Mouse (Mus musculus): ENCODE measurements at regions not wholly inside any gene's neighbourhood (a gene's known extent, or its start where the extent isn't known, plus 50 kb on each side); places are given as distances from the start of the nearest gene placed in this dataset.

DNA sequence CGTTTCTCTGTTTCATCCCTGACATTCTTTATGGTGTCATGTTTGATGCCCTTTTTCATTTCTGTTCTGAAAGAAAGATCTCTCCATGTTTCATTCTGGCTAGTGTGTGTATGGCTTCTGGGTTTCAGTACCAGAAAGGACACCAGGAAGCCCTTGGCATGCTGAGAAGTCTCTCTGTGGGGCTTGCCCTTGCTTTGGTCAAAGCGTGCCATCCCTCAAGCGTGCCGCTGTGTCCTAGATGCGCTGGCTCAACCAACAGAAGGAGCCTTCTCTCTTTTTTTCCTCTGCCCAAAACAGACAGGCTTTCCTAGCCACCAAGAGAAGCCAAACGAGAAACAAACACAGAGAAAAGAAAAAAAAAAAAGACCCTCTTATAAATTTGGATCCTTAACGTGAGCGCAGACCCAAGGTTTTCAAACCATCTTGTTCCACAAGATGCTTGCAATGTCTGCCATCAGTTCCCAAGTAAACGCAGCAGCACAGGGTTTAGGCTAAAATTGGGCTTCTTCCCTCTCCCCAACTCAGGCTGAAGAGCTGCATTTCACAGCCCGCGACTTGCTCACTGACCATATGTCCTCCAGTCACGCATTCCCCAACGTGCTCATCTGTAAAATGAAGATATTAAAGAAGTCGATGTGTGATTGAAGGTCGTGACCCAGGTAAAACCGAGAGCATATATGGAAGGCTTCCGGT, 97.3 kb upstream of the Foxn2 start:
- DNase-seq (ENCODE audit: low spot score) = no peak

DNA sequence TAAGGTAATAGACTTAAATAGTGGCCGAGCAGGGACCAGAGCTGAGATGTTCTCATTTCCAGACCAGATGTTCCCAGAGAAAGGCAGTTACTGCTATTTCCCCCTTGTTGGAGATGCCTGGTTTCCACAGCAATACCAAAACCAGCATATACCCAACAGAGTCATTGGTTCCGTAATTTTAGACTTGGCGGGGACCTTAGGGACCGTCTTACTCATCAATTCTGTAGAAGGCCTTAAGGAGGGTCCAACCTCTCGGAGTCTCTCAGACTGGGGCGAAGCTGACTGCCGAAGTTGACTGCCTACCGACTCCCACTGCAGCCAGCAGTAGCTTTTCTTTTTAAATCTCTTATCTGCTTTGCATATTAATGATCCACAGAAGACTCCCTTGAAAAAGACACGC, 95.1 kb upstream of the Foxn2 start:
- no peak for DNase-seq (ENCODE audit: low spot score)

DNA sequence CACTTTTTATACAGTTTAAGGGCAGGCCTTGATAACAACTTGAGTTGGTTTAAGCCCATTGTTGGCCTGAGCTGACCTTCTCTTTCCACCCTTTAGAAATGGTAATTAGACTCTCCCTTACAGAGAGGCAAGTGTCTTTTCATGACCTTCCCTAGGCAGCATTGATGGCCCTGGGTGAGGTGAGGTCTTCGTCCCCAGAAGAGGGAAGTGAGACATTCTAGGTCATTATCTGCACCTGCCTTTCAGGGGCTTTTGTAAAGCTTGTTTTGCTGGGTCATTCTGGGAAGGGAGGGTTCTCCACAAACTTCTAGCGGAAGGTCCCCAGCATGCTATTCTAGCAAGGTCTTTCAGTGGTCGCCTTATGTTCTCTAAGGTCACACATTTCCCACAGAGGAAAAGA, 93.6 kb upstream of the Foxn2 start:
- no peak for DNase-seq (ENCODE audit: low spot score)

DNA sequence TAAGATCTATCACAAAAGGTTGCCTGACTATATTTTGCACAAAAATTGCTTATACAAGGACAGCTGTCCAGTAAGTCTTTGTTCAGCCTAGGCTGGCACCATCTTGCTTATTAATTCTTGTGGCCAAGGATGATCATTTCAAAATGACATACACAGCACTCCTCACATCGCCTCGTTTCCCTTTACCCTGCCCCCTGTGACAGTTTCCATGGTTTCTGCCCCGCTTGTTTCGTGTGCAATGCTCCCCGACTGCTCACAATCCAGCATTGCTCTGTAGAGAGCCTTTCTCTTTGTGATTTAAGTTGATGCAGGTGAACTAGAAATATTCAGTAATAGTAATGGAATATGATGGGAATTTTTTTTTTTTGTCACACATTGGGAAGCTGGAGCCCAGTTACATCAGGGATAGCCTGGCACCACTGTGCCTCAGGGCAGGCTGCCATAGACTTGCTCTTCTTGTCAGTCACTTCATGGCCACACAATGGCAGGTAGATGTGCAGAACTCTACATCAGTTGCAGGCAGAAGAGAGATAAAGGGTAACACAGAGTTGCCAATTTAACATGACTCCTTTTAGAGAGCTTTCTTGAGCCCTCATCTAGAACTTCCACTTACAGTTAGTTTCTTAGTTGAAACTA, 90.6 kb upstream of the Foxn2 start:
- no peak for DNase-seq (ENCODE audit: low spot score)

DNA sequence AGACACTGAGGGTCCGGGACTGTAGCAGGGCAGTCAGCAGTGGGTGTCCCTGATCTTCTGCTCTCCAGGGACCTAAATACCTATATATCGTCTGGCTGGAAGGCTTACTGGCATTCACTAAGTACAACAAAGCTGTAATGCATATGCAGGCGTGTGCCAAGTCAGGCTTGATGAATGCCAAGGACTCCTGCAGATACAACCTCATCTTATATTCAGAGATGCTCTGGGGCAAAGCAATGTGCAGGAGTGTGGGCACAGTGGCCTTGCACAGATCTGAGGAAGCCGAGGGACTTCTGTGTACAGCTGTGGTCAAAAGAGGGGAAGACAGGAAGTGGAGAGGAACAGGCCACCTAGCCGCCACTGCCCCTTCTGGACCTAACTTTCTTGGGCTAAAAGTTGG, 89.5 kb upstream of the Foxn2 start:
- DNase-seq (ENCODE audit: low spot score) = no peak

DNA sequence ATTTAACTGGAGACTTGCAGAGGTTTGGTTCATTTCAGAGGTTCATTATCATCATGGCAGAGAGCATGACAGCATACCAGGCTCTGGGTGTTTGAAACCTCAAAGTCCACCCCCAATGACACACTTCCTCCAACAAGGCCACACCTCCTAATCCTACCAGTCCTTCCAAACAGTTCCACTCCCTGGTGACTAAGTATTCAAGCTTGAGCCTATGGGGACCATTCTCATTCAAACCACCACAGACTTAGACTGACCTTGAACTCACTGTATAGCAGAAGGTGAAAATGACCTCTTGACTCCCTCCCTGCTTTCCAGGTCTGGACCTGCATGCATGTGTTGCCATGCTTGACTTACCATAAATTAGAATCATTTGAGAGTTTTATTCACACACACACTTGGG, 87.6 kb upstream of the Foxn2 start:
- DNase-seq (ENCODE audit: low spot score) = no peak

DNA sequence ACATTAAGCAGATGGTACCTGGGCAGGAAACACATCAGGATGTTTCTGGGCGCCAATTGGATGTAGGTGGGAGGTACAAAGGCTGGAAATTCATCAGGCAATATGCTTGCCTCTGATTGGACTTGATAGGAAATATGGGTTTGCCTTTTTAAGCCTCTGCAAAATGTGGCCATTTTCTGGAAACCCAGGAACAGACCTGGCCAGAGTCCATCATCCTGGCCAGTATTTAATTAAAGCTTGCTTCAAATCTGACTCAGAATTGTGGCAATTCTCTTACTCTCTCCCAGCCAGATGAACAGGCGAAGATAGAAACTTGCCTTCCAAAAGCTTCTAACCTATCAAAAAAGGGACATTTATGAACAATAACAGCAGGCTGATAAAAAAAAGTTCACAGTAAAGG, 79.3 kb upstream of the Foxn2 start:
- DNase-seq (ENCODE audit: low spot score) = no peak

DNA sequence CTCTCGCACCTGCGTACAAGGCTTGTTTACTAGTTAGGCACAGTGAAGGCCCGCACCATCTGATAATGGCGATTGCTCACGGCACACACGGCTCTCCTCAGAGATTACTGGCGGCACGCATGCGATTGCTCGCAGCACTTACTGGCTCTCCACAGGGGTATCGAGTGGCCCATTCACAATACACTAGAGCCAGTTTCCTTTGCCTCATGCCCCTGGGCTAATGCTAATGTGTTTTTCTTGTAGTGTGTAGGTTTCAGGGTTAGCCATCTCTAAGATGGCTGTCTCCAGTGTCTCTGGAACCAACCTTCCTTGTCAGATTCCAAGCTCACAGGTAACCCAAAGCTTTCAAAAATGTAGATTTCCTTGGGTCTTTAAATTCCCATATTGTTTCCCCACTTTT, 78.1 kb upstream of the Foxn2 start:
- no peak for DNase-seq (ENCODE audit: low spot score)

DNA sequence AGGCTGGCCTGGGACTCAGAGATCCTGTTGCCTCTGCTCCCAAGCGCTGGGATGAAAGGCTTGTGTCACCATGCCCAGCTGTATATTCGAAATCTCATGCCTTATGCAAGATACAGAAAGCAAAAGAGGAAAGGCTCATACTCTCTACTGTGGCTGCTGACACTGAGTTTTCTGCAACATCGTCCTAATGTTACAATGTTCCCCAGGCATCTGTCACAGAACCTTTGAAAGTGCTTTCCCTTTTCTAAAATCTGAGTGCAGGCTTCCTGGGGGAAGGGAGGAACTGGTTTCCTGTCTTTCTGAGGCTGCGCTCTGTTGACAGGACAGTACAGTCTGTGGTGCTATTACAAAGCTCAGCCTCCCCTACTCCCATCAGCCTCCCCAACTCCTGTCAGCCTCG, 72.6 kb upstream of the Foxn2 start:
- DNase-seq (ENCODE audit: low spot score) = no peak

DNA sequence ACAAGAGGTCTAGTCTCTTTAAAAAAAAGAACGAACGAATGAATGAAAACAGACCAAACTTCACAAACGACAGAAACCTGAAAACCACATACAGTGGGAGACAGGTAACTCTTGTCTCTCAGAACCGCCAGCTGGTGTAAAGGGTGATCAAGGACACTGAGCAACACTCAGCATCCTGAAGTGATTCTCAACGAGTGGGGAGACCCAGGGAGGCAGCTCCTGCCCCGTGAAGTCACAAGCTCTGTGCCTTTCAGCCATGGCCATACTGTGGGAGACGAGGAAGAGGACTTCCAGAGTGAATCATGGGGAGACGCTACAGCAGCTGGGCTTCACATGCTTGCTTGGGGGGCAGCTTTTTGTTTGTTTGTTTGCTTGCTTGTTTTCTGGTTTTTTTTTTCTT, 70.5 kb upstream of the Foxn2 start:
- DNase-seq (ENCODE audit: low spot score) = no peak

DNA sequence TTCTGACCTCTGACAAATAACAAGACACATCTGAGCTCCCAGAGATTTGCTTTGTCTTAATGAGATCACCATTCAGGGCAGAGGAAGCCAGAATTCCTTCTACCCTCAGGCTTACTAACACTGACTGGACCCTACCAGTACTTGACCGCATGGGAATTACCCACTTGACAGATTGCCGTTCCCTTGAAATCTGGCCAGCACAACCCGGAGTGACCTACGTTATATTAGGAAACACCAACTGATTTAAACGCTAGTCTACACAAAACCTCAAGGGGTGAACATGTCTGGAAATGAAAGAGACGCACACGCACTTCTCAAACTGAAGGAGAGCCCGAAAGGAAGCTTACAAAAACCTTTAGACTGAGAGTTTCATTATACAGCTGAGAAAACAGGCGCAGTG, 69.8 kb upstream of the Foxn2 start:
- DNase-seq (ENCODE audit: low spot score) = no peak

DNA sequence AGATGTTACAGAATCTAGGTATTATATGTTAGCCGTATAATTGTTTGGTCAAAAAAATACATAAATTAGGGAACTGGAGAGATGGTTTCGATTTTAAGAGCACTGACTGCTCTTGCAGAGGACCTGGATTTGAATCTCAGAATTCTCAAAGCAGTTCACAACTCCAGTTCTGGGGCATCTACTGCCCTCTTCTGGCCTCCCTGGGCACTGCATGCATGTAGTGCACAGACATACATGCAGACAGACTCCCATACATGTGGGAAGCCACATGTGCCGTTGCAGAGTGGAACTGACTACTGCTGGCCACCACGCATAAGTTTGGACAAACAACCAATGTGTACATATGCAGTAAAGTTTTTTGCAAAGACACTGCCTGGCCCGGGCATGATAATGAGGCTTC, 62.0 kb upstream of the Foxn2 start:
- DNase-seq (ENCODE audit: low spot score) = no peak

DNA sequence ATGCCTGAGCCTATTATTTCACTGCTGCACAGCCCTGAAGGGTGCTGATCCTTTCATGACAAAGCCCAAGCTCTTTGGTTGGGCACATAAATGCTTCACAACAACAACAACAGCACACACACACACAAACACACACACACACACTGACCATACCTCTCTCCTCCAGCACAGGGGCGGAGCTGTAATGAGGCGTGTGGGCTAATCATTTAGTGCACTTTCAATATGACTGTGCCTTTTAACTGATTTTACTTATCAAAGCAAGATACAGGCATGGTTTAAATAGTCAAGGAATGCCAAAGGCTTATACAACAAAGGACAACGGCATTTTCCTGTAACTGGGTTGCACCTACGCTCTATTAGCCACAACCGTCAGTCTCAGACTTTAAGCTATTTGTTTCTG, 61.1 kb upstream of the Foxn2 start:
- DNase-seq (ENCODE audit: low spot score) = no peak

DNA sequence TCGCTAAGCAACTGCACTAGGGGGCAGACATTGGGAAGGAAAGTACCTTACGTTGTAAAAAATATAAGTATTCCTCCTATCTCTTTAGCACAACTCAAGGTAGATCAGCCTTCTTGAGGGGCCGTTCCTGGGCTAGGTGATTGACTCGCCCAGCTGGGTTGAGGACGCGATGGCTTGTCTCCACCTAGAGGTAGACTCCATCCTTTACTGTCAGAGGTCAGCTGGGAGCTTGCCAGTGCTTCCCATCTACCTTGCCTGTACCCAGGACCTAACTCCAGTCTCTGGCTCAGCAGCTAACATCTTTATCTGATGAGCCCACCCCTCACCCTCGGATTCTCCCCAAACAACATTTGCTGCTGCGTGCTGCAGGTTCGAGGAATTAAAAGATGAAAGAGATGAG, 59.4 kb upstream of the Foxn2 start:
- DNase-seq (ENCODE audit: low spot score) = no peak

DNA sequence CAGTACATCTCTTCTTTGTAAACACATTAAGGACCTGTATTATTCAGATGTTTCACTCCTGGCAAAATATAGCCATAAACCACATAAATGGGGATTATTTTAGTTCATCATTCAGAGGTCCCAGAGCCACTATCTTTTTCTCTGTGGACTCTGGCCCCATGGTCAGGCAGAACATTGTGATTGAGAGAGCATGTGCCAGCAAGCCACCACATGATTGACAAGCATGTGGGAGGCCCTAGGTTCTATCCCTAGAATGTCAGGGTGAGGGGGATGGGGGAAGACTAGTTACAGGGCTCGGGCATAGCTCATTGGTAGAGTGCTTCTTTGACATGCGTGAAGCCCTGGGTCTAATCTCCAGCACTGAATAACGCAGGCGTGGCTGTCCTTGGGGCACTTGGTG, 57.1 kb upstream of the Foxn2 start:
- no peak for DNase-seq (ENCODE audit: low spot score)

DNA sequence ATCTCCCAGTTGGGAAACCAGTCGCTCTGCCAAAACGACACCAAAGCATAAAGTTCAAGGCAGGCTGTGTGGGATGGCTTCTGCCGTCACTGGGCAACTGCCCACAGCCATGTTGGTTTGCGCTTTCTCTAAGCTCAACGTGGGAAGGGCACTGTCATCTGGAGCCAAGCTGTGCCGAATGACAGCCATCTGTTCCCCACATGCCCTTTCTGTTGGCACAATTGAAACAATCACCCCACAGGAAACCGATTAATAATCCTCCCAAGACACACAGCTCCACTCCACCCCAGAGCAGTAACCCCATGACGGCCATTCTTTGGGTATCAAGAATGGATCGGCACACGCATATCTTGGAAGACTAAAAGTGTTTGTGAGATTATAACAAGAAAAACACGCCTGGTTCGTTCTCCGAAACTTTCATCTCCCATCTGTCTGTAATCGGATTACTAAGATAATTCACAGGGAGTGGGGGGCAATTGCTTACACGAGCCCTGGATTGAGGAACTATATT, 52.0 kb upstream of the Foxn2 start:
- DNase-seq (ENCODE audit: low spot score) = no peak

DNA sequence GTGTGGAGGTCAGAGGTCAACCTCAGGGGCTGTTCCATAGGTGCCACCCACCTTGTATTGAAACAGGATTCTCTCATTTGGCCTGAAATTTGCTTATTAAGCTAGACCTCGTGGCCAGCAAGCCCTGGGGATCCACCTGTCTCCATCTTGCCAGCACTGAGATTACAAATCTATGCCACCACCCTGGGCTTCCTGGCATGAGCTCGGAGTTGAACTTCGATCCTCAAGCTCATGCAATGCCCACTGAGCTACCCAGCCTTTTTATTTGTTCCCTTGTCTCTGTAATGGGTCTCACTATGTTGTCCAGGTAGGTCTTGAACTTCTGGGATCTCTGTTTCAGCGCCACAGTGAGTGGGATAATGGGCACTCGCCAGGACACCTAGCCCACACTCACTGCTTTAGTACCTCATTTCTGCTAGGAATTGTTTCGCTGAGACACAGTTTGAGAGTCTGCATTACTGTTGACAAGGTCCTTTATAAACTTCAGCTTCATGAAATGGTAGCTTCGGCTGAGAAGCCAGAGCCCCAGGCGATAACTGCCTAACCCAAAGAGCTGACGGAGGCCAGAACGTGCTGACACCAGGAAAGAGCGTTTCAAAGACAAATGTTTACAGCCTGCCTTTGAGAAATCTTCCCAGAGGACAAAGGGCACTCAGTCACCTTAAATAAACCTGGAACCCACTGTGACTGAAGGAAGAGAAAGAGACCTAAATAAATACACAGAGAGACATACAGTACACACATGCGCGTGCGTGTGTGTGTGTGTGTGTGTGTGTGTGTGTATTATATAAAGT, 50.6 kb upstream of the Foxn2 start:
- no peak for DNase-seq (ENCODE audit: low spot score)

All from ovary, adult 18-20 months (tissue).